Mouse (Mus musculus) intestine, embryonic 15.5 days (tissue): ENCODE data around the gene 1110008P14Rik. TPM values are rescaled to one million over a fixed set of nuclear protein-coding genes. Genes with fewer than 3 reads are reported as not detected.

Source experiments
- ATAC-seq: fragments of 200-750 bp; cut with Nextera tagmentation; 2 replicates; pipeline ENCODE4 v1.8.0; 2017; ENCODE audit warnings: moderate TSS enrichment, moderate library complexity
- H3K27ac ChIP-seq: fragments of 300-500 bp; sonication (generic); 2 replicates; pipeline ENCODE4 v1.5.1; 2015; ENCODE audit warnings: mild to moderate bottlenecking, inconsistent platforms
- H3K27me3 ChIP-seq: fragments of 300-500 bp; sonication (generic); replicated peaks from 2 replicates; pipeline ENCODE4 v1.6.1; 2015; ENCODE audit warnings: inconsistent platforms
- H3K36me3 ChIP-seq: fragments of 300-500 bp; sonication (generic); 2 replicates; pipeline ENCODE4 v1.6.1; 2015; ENCODE audit warnings: inconsistent platforms
- H3K4me1 ChIP-seq: fragments of 300-500 bp; sonication (generic); replicated peaks from 2 replicates; pipeline ENCODE4 v1.6.1; 2015; ENCODE audit warnings: inconsistent platforms
- H3K4me2 ChIP-seq: fragments of 300-500 bp; sonication (generic); replicated peaks from 2 replicates; pipeline ENCODE4 v1.6.1; 2015; ENCODE audit warnings: mild to moderate bottlenecking, inconsistent platforms
- H3K4me3 ChIP-seq: fragments of 300-500 bp; sonication (generic); replicated peaks from 2 replicates; pipeline ENCODE4 v1.5.1; 2015; ENCODE audit warnings: inconsistent platforms
- H3K9ac ChIP-seq: fragments of 300-500 bp; sonication (generic); 2 replicates; pipeline ENCODE4 v1.6.1; 2015; ENCODE audit warnings: inconsistent platforms
- H3K9me3 ChIP-seq: fragments of 300-500 bp; sonication (generic); 2 replicates; pipeline ENCODE4 v1.6.1; 2016; ENCODE audit warnings: inconsistent platforms
- WGBS: fragments of 180-500 bp; shearing (Covaris S2); methylation state at CpG from one replicate; pipeline ENCODE4 v1.1.7; 2015; 5-methylcytosine and 5-hydroxymethylcytosine counted together
- polyA plus RNA-seq: library from polyadenylated mRNA; unstranded; fragments of >200 nt; fragmentation: Nextera tagmentation; extraction: Ambion mirVana; gene quantifications from 2 replicates; pipeline ENCODE4 v1.2.1, GENCODE M21; 2015

1110008P14Rik gene
- polyA plus RNA-seq, 1 experiment from 2014 or later: 38.6 TPM

DNA sequence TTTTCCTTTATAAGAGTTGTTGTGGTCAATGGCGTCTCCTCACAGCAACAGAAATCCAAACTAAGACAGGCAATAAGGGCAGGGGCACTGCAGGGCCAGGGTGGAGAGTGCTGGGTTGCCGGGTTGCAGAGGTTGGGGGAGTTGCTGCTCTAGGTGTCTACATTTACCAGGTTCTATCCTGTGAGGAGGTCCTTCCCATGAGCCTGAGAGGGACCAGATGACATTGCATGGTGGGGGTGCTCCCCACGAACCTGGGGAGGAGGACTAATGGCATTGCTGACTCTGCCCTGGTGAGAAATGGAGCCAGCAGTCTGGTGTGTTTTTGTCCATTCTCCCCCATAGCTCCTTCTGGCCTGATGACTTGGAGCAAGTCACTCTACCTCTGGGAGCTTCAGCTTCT is 24.0 kb downstream of the 1110008P14Rik start:
- Histone ChIP-seq H3K9me3 (no peaks in the 10 kb centered on the region), H3K36me3 (no peaks in the 10 kb centered on the region), H3K27me3 (no peaks in the 10 kb centered on the region), H3K9ac (no peak overlapping the region), H3K4me1 (peaks cover 14% of the 10 kb centered on the region), H3K4me2 (no peak overlapping the region), H3K27ac (no peak overlapping the region), H3K4me3 (no peak overlapping the region)
- 62% methylated on average over 3 of the region's 3 CpGs for WGBS
- no peak for ATAC-seq

DNA sequence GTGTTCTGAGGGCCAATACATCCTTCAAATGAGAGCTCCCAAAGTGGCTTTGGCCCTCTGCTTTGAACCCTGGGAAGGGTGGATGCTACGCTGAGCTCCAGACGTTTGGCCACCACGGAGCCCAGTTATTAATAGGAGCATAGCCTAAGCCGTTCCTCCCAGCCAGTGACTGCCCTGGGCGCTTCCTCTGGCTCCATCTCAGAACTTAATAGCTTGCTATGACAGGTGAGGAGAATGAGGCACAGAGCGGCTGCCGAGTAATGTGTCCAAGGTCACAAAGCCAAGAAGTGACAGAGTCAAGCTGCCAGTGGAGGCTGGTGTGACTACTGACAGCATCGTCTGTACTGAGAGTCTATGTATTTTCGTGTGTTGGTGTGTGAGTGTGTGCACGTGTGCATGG is 25.5 kb downstream of the 1110008P14Rik start:
- no peaks in the 10 kb centered on the region for H3K36me3 ChIP-seq
- H3K27me3 ChIP-seq: no peaks in the 10 kb centered on the region
- no peak overlapping the region for H3K9ac ChIP-seq
- no peak overlapping the region for H3K27ac ChIP-seq
- WGBS: 70% methylated on average over 10 of the region's 10 CpGs
- no peak for ATAC-seq
- H3K9me3 ChIP-seq: no peaks in the 10 kb centered on the region
- H3K4me3 ChIP-seq: no peak overlapping the region
- H3K4me2 ChIP-seq: no peak overlapping the region
- peaks cover 22% of the 10 kb centered on the region for H3K4me1 ChIP-seq

DNA sequence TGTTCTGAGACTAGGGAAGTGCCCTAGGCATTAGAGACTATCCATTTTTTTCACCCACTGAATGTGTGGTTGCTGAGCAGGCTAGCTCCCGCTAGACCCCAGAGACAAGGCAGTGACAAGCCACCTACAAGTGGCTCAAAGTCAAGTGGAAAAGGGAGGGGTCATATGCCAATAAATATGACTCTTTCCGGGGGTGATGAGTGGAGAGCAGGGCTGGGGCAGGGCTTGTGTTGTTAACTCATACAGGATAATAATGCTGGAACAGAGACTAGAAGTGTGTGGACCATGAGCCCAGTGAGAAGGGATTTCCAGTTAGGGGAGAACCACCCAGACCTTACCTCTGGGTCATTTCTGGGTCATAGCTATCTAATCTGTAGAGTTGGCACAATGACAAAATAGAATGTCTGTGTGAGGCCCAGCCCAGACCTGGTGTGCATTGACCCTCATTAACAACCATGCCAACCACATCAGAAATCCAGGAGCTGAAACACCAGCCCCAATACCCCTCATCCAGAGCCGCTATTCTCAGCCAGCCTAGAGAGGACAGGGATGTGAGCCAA is 27.3 kb downstream of the 1110008P14Rik start:
- ATAC-seq: peak; percentile 59

DNA sequence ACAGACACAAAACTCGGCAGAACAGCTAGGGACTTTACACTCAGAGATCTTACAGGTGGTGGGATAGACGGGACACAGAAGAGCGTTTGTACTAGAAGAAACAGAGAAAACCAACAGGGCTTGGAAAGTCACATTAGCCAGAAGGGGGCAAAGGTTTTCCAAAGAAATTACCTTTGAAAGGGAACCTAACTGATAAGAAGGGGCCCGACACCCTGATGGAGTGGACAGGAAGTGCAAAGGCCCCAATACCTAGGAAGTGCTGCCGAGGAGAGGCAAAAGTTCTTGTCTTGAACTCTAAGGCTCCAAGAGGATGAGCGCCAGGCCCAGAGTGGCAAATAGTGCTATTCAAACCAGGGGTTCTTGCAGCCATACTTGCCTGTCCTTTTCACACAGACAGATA is 27.9 kb downstream of the 1110008P14Rik start:
- Histone ChIP-seq H3K36me3 (no peaks in the 10 kb centered on the region), H3K4me2 (peak overlapping the region; percentile 92), H3K27ac (peak overlapping the region; percentile 86), H3K9ac (0 out of 2 replicates have a peak overlapping the region, but pooled peaks have one; percentile 83), H3K27me3 (no peaks in the 10 kb centered on the region), H3K9me3 (no peaks in the 10 kb centered on the region), H3K4me3 (peak overlapping the region; percentile 69; the same call in 1 of the 2 replicates), H3K4me1 (peaks cover 27% of the 10 kb centered on the region)
- WGBS: 41% methylated on average over 6 of the region's 6 CpGs
- peak; percentile 59 for ATAC-seq

More for the DNA sequence above, 27.3 kb downstream of the 1110008P14Rik start:
- 64% methylated on average over 3 of the region's 3 CpGs for WGBS
- H3K4me2 ChIP-seq: peak overlapping the region; percentile 92
- H3K4me1 ChIP-seq: peaks cover 27% of the 10 kb centered on the region
- peak overlapping the region; percentile 86 for H3K27ac ChIP-seq
- no peak overlapping the region for H3K4me3 ChIP-seq
- no peaks in the 10 kb centered on the region for H3K9me3 ChIP-seq
- H3K36me3 ChIP-seq: no peaks in the 10 kb centered on the region
- H3K9ac ChIP-seq: no peak overlapping the region
- no peaks in the 10 kb centered on the region for H3K27me3 ChIP-seq

DNA sequence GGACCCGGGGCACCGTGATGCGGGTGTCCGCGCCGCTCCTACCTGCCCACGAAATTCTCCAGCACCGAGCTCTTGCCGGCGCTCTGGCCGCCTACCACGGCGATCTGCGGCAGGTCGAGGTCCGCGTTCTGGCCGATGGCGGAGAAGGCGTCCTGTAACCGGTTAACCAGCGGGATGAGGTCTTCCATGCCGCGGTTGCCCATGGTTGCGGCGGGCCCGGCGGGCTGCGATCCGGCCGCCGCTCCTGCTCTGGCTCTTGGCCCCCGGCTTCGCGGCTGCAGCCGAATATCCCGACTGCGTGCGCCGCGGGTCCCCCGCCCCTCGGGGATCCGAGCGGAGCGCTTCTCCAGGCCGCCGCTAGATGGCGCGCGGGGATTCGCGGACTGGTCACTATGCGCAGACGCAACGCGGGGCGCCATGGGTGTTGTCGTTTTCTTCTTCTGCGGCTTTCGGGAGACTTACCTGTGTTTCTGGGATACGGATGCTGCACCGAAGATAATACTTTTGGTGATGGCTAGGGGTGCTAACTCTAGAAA is 28.7 kb downstream of the 1110008P14Rik start, which contains the start of gene Dnm1:
Gene Dnm1, minus strand, starts transcription at position 332 of the 536 bp plus-strand sequence.
- ATAC-seq: peak; percentile 75
- Histone ChIP-seq H3K9ac (peak within 1 kb of the TSS; percentile 83), H3K4me3 (peak within 1 kb of the TSS; percentile 69), H3K4me2 (peak within 1 kb of the TSS; percentile 92), H3K4me1 (peaks cover 27% of the 10 kb centered on the region), H3K36me3 (no peaks in the 10 kb centered on the region), H3K9me3 (no peaks in the 10 kb centered on the region), H3K27ac (peak within 1 kb of the TSS; percentile 86), H3K27me3 (no peaks in the 10 kb centered on the region)
- WGBS: under 1% methylated on average over 63 of the region's 63 CpGs

DNA sequence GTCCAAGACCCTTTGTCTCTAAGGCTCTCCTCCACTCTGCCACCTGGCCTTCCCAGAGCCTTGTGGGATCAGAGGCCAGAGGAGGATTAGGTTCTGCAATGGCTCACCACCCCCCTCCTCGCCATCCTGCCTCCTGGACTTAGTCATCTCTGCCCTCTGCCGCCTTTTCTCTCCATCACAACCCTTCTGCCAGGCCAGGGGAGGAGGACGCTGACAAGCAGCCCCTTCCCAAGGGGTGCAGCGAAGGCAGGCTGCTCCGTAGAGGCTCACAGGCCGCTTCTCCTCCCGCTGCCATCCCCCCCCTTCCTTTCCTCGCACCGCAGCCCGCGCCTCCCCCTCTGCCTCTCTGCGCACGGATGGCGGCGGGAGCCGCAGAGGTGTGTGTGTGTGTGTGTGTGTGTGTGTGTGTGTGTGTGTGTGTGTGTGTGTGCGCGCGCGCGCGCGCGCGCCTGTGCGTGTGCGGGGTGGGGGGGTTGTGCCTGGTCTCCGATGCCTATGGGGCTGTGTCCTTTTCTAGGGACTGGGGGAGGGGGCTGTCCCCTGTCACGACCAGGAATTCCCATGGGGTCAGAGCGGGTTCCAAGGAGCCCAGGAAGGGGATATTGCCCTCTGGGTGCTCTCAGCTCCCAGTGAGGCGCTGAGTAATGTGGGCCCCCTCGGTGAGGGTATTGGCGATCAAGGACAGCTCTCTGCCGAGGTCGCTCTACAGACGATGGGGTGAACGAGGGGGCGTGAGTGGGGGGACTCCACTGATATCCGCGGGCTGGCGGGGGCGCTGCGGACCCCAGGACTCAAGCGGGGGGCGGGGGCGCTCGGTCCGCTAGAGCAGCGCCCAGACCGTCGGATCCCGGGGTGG is 29.4 kb downstream of the 1110008P14Rik start, which contains the start of gene Ciz1:
Gene Ciz1, plus strand, starts transcription at position 177 of the 856 bp plus-strand sequence.
- peak; percentile 24 for ATAC-seq
- peak within 1 kb of the TSS; percentile 84 for H3K27ac ChIP-seq
- H3K36me3 ChIP-seq: no peaks in the 10 kb centered on the region
- H3K9me3 ChIP-seq: no peaks in the 10 kb centered on the region
- H3K4me1 ChIP-seq: peaks cover 27% of the 10 kb centered on the region
- H3K27me3 ChIP-seq: no peaks in the 10 kb centered on the region
- H3K4me3 ChIP-seq: peak within 1 kb of the TSS; percentile 69
- WGBS: under 1% methylated on average over 39 of the region's 52 CpGs
- H3K9ac ChIP-seq: peak within 1 kb of the TSS; percentile 83
- peak within 1 kb of the TSS; percentile 92 for H3K4me2 ChIP-seq

DNA sequence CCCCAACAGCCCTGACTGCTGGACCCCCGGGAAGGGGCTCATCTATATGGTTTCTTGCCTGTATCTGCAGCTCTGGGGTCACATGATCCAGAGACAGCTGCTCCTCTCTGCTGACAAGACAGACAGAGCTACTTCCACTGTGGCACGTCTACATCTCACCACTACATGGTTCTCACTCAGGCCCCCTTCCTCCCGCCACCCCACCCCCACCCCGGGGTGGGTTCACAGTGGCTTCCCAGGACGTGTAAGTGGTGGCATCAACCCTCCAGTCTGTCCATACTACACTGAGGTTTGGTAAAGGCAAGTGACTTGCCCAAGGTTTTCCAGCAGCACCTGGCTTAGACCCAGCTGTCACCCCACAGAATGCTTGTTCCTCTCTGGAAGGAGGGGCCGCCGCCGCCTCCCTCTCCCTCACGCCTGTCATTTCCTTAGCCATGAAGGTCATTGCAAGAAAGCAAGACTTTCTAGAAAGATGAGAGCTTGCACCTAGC is 30.2 kb downstream of the 1110008P14Rik start:
- Histone ChIP-seq H3K4me2 (peak overlapping the region; percentile 92), H3K4me3 (peak overlapping the region; percentile 69), H3K4me1 (peaks cover 27% of the 10 kb centered on the region), H3K9me3 (no peaks in the 10 kb centered on the region), H3K27me3 (no peaks in the 10 kb centered on the region), H3K36me3 (no peaks in the 10 kb centered on the region), H3K9ac (peak overlapping the region; percentile 83; the same call in 1 of the 2 replicates), H3K27ac (no peak overlapping the region)
- 51% methylated on average over 9 of the region's 9 CpGs for WGBS
- no peak for ATAC-seq

DNA sequence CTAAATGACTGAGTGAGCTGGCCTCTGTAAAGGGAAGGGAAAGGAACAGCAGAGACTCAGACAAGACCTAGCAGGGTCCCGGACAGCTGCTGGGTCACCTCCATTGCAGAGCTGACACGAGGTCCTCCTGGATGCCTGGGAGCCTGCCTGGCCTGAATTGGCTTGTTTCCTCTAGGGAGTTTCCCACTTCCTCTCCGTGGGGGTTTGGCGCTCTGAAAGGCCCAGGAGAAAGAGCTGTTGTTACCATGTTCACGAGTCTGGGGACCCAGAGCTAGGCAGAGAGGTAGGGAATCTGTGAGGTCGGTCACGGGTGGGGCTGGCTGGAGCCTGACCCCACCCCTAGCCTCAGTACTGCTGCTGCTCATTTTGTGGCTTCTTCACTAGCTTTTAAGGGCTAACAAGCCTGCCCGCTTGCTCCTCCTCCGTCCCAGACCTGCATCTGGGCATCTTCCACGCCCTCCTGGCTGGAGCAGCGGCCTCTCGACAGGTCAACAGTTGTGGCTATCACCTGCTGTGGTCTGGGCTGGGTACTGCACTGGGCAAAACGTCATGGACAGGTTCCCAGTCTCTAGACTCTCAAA is 31.2 kb downstream of the 1110008P14Rik start:
- Histone ChIP-seq H3K9me3 (no peaks in the 10 kb centered on the region), H3K4me1 (peaks cover 27% of the 10 kb centered on the region), H3K4me2 (no peak overlapping the region), H3K36me3 (no peaks in the 10 kb centered on the region), H3K4me3 (no peak overlapping the region), H3K27me3 (no peaks in the 10 kb centered on the region), H3K27ac (no peak overlapping the region), H3K9ac (no peak overlapping the region)
- WGBS: 49% methylated on average over 13 of the region's 13 CpGs
- ATAC-seq: no peak

DNA sequence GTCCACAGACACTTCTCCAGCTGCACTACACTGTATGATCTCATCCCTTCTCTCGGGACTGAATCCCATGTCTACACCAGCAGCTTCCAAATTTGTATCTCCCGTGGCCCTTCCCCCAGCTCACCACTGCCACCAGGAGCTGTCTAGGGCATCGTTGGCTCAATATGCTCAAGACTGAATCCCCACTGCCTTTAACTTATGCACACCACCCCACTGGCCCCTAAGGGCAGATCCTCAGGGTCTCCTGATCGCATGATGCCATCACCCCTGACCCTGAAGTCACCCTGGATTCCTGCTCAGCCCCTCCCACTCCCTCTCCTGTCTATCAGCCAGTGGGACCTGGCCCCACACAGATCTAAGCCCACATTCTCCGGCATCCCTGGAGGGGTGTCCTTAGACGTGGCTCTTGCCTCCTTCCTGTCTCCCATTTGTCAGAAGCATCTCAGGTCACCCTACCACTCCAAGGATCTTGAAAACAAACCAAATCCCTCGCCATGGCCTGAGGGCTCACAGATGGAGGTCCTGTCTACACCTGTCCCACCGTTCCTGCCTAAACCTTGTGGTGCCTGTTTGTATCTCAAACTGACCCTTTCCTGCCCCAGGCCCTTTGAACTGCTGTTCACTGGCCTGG is 32.0 kb downstream of the 1110008P14Rik start:
- WGBS: 54% methylated on average over 8 of the region's 8 CpGs
- Histone ChIP-seq H3K27me3 (no peaks in the 10 kb centered on the region), H3K4me2 (no peak overlapping the region), H3K27ac (no peak overlapping the region), H3K4me1 (peaks cover 27% of the 10 kb centered on the region), H3K9ac (no peak overlapping the region), H3K36me3 (no peaks in the 10 kb centered on the region), H3K9me3 (no peaks in the 10 kb centered on the region), H3K4me3 (no peak overlapping the region)
- no peak for ATAC-seq

DNA sequence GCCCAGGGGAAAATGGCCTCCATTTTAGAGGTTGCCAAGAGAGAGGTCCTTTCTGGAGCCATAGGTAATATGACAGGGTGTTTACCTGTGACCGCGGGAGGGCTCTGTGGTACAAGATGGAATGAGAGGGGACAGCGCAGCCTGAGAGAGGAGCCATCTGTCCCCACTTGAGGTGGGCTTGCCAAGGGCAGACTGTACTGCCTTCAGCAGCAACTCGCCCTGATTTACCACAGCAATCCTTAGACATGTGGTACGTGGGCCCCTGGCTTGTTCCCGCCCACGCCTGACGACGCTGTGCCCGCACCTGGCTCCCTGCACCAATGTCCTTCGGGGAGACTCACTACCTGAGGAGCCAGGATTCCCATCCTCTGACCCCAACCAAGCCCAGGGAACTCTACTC is 33.4 kb downstream of the 1110008P14Rik start:
- Histone ChIP-seq H3K9me3 (no peaks in the 10 kb centered on the region), H3K27ac (no peak overlapping the region), H3K4me1 (peaks cover 27% of the 10 kb centered on the region), H3K9ac (no peak overlapping the region), H3K27me3 (no peaks in the 10 kb centered on the region), H3K4me2 (no peak overlapping the region), H3K36me3 (no peaks in the 10 kb centered on the region), H3K4me3 (no peak overlapping the region)
- WGBS: 83% methylated on average over 11 of the region's 11 CpGs
- ATAC-seq: no peak

DNA sequence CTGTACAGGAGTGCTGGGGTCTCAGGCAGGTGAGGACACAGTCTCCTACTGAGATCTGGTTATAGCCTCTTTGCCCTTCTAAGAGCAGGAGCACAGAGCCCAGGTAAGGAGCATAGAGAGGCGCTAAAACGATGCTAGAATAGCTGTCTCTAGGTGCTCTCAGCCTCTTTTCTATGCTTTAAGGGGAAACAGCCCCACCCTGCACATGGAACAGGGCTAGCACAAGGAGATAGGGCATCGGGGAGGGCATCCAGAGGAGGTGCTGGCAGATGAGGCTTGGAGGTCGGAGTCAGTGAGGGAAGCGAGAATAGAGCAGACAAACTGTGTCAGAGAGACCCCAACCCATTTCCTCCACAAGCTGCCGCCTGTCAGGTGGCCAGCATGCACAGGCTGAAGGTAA is 34.7 kb downstream of the 1110008P14Rik start:
- H3K36me3 ChIP-seq: no peaks in the 10 kb centered on the region
- H3K9me3 ChIP-seq: no peaks in the 10 kb centered on the region
- no peaks in the 10 kb centered on the region for H3K27me3 ChIP-seq
- H3K27ac ChIP-seq: no peak overlapping the region
- peaks cover 23% of the 10 kb centered on the region for H3K4me1 ChIP-seq
- no peak overlapping the region for H3K4me3 ChIP-seq
- no peak overlapping the region for H3K9ac ChIP-seq
- ATAC-seq: no peak
- H3K4me2 ChIP-seq: no peak overlapping the region
- 79% methylated on average over 6 of the region's 6 CpGs for WGBS
